Mouse (Mus musculus) fibroblast of lung, adult 2 months (primary cell): Measurements from ENCODE around the gene Gm11213.
A peak's percentile ranks its signal among the peaks of the same experiment; 100 is the strongest.

ENCODE experiments used
- DNase-seq: peaks from one replicate; pipeline ENCODE4 v3.0.0-alpha.2; 2011; ENCODE audit warnings: low read depth

The Gm11213 gene

GRCm38 (mm10) chr4:63604945-63605344 lies at the start of gene Gm11213:
Gene Gm11213, minus strand, starts transcription at chr4:63605261.
- no peak for DNase-seq

GRCm38 (mm10) chr4:63654381-63654780 lies 49.3 kb upstream of the Gm11213 start:
- DNase-seq, result no peak

DNA sequence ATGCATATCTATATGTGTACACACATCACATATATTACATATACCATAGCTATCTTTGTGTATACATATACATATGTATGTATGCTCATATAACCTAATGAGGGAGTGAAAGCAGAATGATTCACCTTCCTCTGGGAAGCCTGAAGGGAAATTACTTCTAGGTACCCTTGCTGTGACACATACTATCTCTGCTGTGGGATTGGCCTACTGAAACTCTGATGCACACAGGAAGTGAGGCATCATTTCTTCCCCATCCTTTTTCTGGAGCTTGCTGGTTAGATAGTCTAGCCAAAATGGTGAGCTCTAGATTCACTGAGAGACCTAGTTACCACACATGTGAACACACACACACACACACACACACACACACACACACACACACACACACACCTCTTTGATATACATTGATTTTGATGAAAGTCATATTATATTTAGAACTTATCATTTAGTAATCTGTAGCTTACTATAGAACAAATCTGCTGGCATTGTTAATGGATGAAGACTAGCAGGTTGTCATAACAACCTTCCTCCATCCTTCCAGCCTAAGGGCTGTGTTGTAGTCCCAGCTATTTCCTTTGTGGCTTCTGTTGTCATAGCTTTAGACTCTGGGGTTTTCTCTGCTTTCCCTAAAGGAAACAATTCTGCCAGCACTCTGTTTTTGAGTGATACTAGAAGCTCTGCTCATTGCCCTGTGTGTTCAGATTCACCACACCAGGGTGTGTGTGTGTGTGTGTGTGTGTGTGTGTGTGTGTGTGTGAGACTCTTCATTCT lies 39.1 kb upstream of the Gm11213 start:
- no peak for DNase-seq

GRCm38 (mm10) chr4:63639842-63640241 lies 34.8 kb upstream of the Gm11213 start:
- peak; percentile 49 for DNase-seq

DNA sequence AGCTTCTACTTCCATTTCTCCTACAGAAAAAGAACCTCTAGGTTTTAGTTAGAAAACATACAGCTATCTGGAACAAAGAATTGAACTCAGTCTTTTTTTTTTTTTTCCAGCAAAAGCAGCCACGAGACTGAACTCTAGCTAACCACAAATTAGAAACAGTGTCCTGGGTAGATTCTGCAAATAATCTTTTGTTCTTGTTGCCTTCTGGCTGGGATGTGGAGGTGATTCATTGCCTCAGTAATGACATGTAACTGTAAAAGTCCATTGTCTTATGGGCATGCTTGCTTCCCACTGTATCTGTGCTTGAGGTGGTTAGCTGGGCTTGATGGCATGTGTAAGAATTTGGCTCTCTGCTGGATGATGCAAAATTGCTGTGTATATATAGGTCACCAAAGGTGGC lies 33.5 kb upstream of the Gm11213 start:
- peak; percentile 47 for DNase-seq

GRCm38 (mm10) chr4:63633181-63633580 lies 28.1 kb upstream of the Gm11213 start:
- DNase-seq, result no peak

GRCm38 (mm10) chr4:63627111-63627510 lies 22.1 kb upstream of the Gm11213 start:
- DNase-seq, result no peak

- no peak for DNase-seq
Measured at GRCm38 (mm10) chr4:63625563-63626080, 20.6 kb upstream of the Gm11213 start.

DNA sequence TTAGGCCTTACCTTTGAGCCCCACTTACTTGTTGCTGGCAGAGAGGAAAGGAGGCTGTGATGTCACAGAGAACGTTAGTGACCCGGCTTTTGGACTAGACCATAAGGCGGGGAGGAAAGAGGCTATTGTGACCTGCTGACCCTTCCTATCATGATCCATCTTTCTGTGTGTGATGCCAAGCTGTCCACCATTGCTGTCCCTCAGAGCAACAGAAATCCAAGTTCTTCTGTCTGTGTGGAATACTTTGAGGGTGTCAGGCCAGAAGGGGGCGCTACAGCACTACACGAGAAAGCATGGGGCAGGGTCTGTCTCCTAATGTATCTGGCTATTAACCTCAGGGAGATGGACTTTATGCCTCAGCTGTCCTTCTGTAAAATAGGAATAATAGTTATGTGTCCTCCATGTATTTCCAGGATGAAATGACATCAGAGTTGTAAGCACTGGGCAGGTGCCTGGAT lies 17.3 kb upstream of the Gm11213 start, which contains the start of gene Tex48:
TSS of gene Tex48 (minus strand) at position 51 of the 458 bp plus-strand sequence.
- DNase-seq, result no peak

GRCm38 (mm10) chr4:63621861-63622260 lies 16.8 kb upstream of the Gm11213 start:
- no peak for DNase-seq

- DNase-seq, result no peak
Measured at GRCm38 (mm10) chr4:63608391-63608790, 3.3 kb upstream of the Gm11213 start.

DNA sequence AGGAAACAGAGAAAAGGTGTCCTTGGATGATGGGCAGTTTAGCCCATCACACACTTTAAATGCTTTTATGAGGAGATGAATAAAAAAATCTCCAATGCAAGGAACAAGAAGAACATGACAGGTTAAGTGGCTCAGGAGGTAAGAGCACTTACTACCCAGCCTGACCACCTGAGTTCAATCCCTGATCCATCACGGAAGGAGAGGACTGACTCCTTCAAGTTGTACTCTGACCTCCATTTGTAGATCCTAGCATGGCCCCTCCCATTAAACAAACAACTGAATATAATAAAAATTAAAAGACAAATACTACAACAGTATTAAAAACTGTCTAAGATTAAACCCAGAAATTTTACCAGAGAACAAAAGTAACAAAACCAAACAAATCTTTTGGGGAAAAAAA lies 907 bp upstream of the Gm11213 start:
- no peak for DNase-seq

GRCm38 (mm10) chr4:63605545-63605944 lies 484 bp upstream of the Gm11213 start:
- DNase-seq, result no peak

DNA sequence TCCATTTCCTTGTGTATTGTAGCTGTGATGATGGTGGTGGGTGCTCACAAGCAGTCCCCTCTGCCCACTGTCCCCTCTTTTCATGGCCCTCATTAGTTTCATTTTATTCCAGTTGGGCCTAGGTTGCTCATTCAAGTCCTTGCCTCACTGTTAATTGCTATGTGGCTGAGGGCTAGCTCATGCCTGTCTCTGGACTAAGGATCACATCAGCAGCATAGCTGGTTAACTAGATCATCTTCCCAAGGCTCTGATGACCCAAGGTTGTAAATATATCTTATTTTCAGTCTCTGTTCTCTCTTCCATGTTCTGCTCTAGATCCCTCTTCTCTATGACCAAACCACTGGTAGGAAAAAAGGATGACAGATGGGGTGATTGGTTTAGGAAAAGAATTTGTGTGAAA lies 3.8 kb downstream of the Gm11213 start:
- DNase-seq, result no peak

DNA sequence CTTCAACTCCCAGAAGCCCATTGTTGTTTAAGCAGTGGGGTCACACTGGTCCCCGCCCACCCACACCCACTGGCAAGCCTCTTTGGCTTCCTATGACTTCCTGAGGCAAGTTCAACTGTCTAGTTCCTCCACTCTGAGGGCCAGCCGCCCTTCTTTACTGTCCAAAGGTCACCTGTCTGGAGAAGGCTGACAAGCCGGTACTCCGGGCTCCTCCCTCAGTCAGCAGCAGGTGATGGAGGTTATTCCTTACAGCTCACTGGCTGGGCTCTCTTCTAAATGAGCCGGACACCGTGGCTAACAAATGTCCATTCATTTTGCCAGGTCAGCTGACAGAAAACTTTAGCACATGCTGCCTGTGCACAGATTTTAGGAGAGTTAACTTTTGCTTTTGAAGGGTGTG lies 4.3 kb downstream of the Gm11213 start:
- DNase-seq, result no peak

DNA sequence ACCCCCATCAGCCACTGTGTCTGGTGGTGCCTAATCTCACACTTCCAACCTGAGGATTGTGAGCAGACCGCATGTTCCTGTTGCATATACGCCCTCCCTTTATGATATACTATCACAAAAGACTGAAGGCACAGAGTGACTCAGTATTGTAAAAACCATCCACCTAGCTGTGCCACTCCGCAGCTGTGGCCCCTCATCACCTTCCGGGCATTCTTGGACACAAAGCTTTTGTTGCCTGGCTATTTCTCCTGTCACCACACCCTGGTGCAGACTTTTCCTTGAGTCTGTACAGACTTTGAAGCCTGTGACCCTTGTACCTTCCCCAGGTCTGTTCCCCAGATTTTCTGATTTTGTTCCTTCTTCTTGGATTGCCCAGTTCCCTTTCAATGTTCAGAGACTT lies 9.1 kb downstream of the Gm11213 start:
- no peak for DNase-seq

DNA sequence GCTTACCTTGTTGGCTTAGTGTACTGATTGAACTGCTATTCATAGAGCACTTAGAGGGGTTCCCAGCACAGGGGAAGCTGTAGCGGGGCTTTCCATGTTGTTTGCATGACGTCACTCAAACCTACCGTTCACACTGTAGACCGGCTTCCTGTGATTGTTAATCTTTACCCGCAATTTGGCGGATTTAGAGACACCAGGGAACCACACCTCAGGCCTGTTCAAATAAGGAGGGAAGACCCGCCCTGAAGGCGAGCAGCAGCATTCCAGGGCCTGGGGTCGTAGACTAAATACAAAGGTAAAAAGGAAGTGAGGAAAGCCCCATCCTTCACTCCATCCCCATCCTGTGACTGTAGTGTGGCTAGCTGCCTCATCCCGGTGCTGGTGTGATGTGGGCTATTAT lies 9.8 kb downstream of the Gm11213 start:
- no peak for DNase-seq

DNA sequence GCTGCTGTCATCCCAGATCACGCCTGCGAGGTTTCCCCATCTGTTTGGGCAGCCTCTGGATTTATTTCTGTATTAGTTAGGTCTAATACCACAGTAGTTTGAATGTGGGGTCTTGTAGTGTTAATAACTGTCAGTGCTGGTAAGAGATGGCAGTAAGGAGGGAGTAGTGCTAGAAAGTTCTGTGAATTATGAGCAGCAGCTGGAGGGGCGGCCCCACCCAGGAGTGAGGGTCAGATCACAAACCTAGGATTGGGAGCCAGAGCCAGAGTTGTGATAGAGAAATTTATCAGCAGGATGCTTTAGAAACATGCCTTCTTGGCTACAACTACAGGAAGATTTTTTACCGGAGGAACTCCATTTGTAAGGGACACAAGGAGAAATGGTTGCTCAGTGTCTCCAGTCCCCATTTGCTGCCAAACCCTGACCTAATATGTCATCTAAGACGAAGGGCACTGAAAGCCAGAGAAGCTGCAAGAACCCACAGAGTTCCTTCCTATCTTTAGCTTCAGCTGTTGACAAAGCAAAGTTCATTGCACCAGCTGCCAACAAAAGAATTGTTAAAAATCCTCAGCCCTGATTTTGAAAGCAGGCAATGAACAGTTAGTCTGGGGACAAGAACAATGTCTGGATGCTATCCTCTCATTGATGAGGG lies 10.5 kb downstream of the Gm11213 start:
- DNase-seq, result no peak

- DNase-seq, result no peak
Measured at GRCm38 (mm10) chr4:63590538-63590937, 14.5 kb downstream of the Gm11213 start.

DNA sequence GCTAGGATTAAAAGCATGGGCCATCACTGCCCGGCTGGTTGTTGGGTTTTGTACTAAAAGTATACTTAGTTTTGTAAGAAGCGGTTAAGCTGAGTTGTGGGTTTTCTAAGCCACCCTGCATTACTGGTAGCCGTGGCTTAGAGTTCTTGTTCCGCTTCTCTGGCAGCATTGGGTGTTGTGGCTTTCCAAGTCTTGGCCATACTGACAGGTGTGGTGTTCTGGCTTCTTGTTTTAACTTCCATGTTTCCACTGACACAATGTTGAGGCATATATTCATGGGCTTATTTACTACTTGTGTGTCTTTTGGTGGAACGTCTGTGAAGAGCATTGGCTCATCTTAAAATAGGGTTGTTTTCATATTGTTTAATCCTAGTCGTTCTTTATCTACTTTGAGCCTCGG lies 15.1 kb downstream of the Gm11213 start:
- no peak for DNase-seq

- no peak for DNase-seq
Measured at GRCm38 (mm10) chr4:63586240-63586639, 18.8 kb downstream of the Gm11213 start.

DNA sequence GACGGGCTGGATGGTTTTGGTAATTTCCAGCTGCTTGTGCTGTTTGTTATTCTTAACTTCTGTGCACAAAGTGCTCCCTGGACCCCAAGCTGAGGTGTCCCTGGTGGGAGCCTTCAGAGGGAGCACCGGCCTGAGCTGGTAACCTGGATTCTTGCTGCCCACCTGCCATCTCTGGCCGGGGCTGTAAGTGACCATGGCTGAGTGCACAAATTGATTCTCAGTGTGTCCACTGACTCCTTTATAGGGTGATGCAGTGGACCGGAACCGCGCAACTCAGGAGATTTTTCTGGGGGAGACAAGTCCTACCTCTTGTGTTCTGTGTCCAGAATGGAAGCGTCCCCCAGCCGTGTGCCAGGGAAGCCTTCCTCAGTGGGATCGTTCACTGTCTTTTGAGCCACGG lies 19.8 kb downstream of the Gm11213 start:
- DNase-seq, result no peak

- DNase-seq, result no peak
Measured at GRCm38 (mm10) chr4:63582580-63582979, 22.5 kb downstream of the Gm11213 start.
